Mouse (Mus musculus) erythroblast, embryonic 14.5 days (primary cell): ENCODE results near the gene Nxf1.
"Not testable (repeated sequence)": the region's sequence is repeated elsewhere in the genome, so short reads cannot be mapped to it uniquely, and the experiment has no call there.

Experiments used
- GATA1 ChIP-seq: IDR thresholded peaks from 2 replicates; pipeline ENCODE4 v1.6.1; 2012; ENCODE audit warnings: low read length, inconsistent platforms, mixed read lengths
- TAL1 ChIP-seq: IDR thresholded peaks from 3 replicates; pipeline ENCODE4 v1.6.1; 2012; ENCODE audit warnings: low read length, inconsistent platforms, mixed read lengths

- TF ChIP-seq TAL1, GATA1: not testable (repeated sequence)
These were observed 37.8 kb upstream of the Nxf1 start for GRCm38 (mm10) chr19:8719037-8719436.
